Mouse (Mus musculus): Measurements from ENCODE around the gene Igf2r. TPM values are rescaled to one million over a fixed set of nuclear protein-coding genes. Genes with fewer than 3 reads are reported as not detected.

The Igf2r gene
- polyA plus RNA-seq, 1 experiment from 2014 or later = 38.6 TPM

- H3K4me3 ChIP-seq (replicated peaks; ENCODE audit: low read length) = no peak overlapping the region
- WGBS = 67% methylated on average over 13 of the region's 13 CpGs
- H3K9me3 ChIP-seq (replicated peaks; ENCODE audit: control insufficient read depth, low read length) = no peaks in the 10 kb centered on the region
- no peaks in the 10 kb centered on the region for H3K36me3 ChIP-seq (ENCODE audit: control insufficient read depth, insufficient read depth, low read length)
- ATAC-seq (ENCODE audit: insufficient read depth, low FRiP score) = peak; percentile 52; the same call in 1 of the 2 replicates
- no peak overlapping the region for H3K9ac ChIP-seq (ENCODE audit: low read length)
- no peaks in the 10 kb centered on the region for H3K4me1 ChIP-seq (ENCODE audit: control insufficient read depth, insufficient read depth, low read length)
- no peak overlapping the region for H3K27ac ChIP-seq (ENCODE audit: low read length)
- no peak overlapping the region for H3K4me2 ChIP-seq (ENCODE audit: low read depth, low read length)
- H3K27me3 ChIP-seq (ENCODE audit: control insufficient read depth, insufficient read depth, low read length) = no peaks in the 10 kb centered on the region
Measured at GRCm38 (mm10) chr17:12660572-12661260, 108.7 kb downstream of the Igf2r start.

- no peak overlapping the region for H3K4me3 ChIP-seq (replicated peaks; ENCODE audit: low read length)
- no peaks in the 10 kb centered on the region for H3K27me3 ChIP-seq (ENCODE audit: control insufficient read depth, insufficient read depth, low read length)
- H3K9ac ChIP-seq (ENCODE audit: low read length) = no peak overlapping the region
- no peak for ATAC-seq (ENCODE audit: insufficient read depth, low FRiP score)
- no peaks in the 10 kb centered on the region for H3K9me3 ChIP-seq (replicated peaks; ENCODE audit: control insufficient read depth, low read length)
- no peak overlapping the region for H3K27ac ChIP-seq (ENCODE audit: low read length)
- no peaks in the 10 kb centered on the region for H3K4me1 ChIP-seq (ENCODE audit: control insufficient read depth, insufficient read depth, low read length)
- no peaks in the 10 kb centered on the region for H3K36me3 ChIP-seq (ENCODE audit: control insufficient read depth, insufficient read depth, low read length)
- 81% methylated on average over 10 of the region's 10 CpGs for WGBS
- no peak overlapping the region for H3K4me2 ChIP-seq (ENCODE audit: low read depth, low read length)
Measured at GRCm38 (mm10) chr17:12659233-12659632, 110.2 kb downstream of the Igf2r start.

- Histone ChIP-seq H3K4me1 (ENCODE audit: control insufficient read depth, insufficient read depth, low read length) (no peaks in the 10 kb centered on the region), H3K4me2 (ENCODE audit: low read depth, low read length) (no peak overlapping the region), H3K9me3 (replicated peaks; ENCODE audit: control insufficient read depth, low read length) (no peaks in the 10 kb centered on the region), H3K36me3 (ENCODE audit: control insufficient read depth, insufficient read depth, low read length) (no peaks in the 10 kb centered on the region), H3K27me3 (ENCODE audit: control insufficient read depth, insufficient read depth, low read length) (no peaks in the 10 kb centered on the region), H3K9ac (ENCODE audit: low read length) (no peak overlapping the region), H3K4me3 (replicated peaks; ENCODE audit: low read length) (no peak overlapping the region), H3K27ac (ENCODE audit: low read length) (no peak overlapping the region)
- ATAC-seq (ENCODE audit: insufficient read depth, low FRiP score) = no peak
- WGBS = 78% methylated on average over 7 of the region's 7 CpGs
Measured at GRCm38 (mm10) chr17:12658784-12659183, 110.7 kb downstream of the Igf2r start.

GRCm38 (mm10) chr17:12655826-12656225 lies 113.6 kb downstream of the Igf2r start:
- H3K4me3 ChIP-seq (replicated peaks; ENCODE audit: low read length) = no peak overlapping the region
- no peaks in the 10 kb centered on the region for H3K4me1 ChIP-seq (ENCODE audit: control insufficient read depth, insufficient read depth, low read length)
- H3K9me3 ChIP-seq (replicated peaks; ENCODE audit: control insufficient read depth, low read length) = no peaks in the 10 kb centered on the region
- H3K9ac ChIP-seq (ENCODE audit: low read length) = no peak overlapping the region
- H3K27me3 ChIP-seq (ENCODE audit: control insufficient read depth, insufficient read depth, low read length) = no peaks in the 10 kb centered on the region
- H3K4me2 ChIP-seq (ENCODE audit: low read depth, low read length) = no peak overlapping the region
- H3K36me3 ChIP-seq (ENCODE audit: control insufficient read depth, insufficient read depth, low read length) = no peaks in the 10 kb centered on the region
- no peak overlapping the region for H3K27ac ChIP-seq (ENCODE audit: low read length)
- no peak for ATAC-seq (ENCODE audit: insufficient read depth, low FRiP score)
- WGBS = 66% methylated on average over 7 of the region's 7 CpGs

- H3K4me2 ChIP-seq (ENCODE audit: low read depth, low read length) = no peak overlapping the region
- 77% methylated on average over 3 of the region's 3 CpGs for WGBS
- no peaks in the 10 kb centered on the region for H3K27me3 ChIP-seq (ENCODE audit: control insufficient read depth, insufficient read depth, low read length)
- no peaks in the 10 kb centered on the region for H3K9me3 ChIP-seq (replicated peaks; ENCODE audit: control insufficient read depth, low read length)
- no peak overlapping the region for H3K9ac ChIP-seq (ENCODE audit: low read length)
- no peaks in the 10 kb centered on the region for H3K36me3 ChIP-seq (ENCODE audit: control insufficient read depth, insufficient read depth, low read length)
- no peak overlapping the region for H3K4me3 ChIP-seq (replicated peaks; ENCODE audit: low read length)
- ATAC-seq (ENCODE audit: insufficient read depth, low FRiP score) = no peak
- H3K4me1 ChIP-seq (ENCODE audit: control insufficient read depth, insufficient read depth, low read length) = no peaks in the 10 kb centered on the region
- no peak overlapping the region for H3K27ac ChIP-seq (ENCODE audit: low read length)
Measured at GRCm38 (mm10) chr17:12654061-12654460, 115.4 kb downstream of the Igf2r start.

GRCm38 (mm10) chr17:12652604-12653003 lies 116.9 kb downstream of the Igf2r start:
- Histone ChIP-seq H3K9ac (ENCODE audit: low read length) (no peak overlapping the region), H3K27me3 (ENCODE audit: control insufficient read depth, insufficient read depth, low read length) (no peaks in the 10 kb centered on the region), H3K36me3 (ENCODE audit: control insufficient read depth, insufficient read depth, low read length) (no peaks in the 10 kb centered on the region), H3K27ac (ENCODE audit: low read length) (no peak overlapping the region), H3K4me3 (replicated peaks; ENCODE audit: low read length) (no peak overlapping the region), H3K4me2 (ENCODE audit: low read depth, low read length) (no peak overlapping the region), H3K9me3 (replicated peaks; ENCODE audit: control insufficient read depth, low read length) (no peaks in the 10 kb centered on the region), H3K4me1 (ENCODE audit: control insufficient read depth, insufficient read depth, low read length) (no peaks in the 10 kb centered on the region)
- ATAC-seq (ENCODE audit: insufficient read depth, low FRiP score) = no peak
- 91% methylated on average over 11 of the region's 11 CpGs for WGBS

- H3K4me3 ChIP-seq (replicated peaks; ENCODE audit: low read length) = no peak overlapping the region
- WGBS = 83% methylated on average over 5 of the region's 5 CpGs
- no peak overlapping the region for H3K9ac ChIP-seq (ENCODE audit: low read length)
- no peak for ATAC-seq (ENCODE audit: insufficient read depth, low FRiP score)
- H3K9me3 ChIP-seq (replicated peaks; ENCODE audit: control insufficient read depth, low read length) = no peaks in the 10 kb centered on the region
- no peak overlapping the region for H3K4me2 ChIP-seq (ENCODE audit: low read depth, low read length)
- no peaks in the 10 kb centered on the region for H3K36me3 ChIP-seq (ENCODE audit: control insufficient read depth, insufficient read depth, low read length)
- no peak overlapping the region for H3K27ac ChIP-seq (ENCODE audit: low read length)
- no peaks in the 10 kb centered on the region for H3K27me3 ChIP-seq (ENCODE audit: control insufficient read depth, insufficient read depth, low read length)
- no peaks in the 10 kb centered on the region for H3K4me1 ChIP-seq (ENCODE audit: control insufficient read depth, insufficient read depth, low read length)
Measured at GRCm38 (mm10) chr17:12645461-12645860, 124.0 kb downstream of the Igf2r start.

- Histone ChIP-seq H3K9ac (ENCODE audit: low read length) (no peak overlapping the region), H3K36me3 (ENCODE audit: control insufficient read depth, insufficient read depth, low read length) (no peaks in the 10 kb centered on the region), H3K4me2 (ENCODE audit: low read depth, low read length) (no peak overlapping the region), H3K9me3 (replicated peaks; ENCODE audit: control insufficient read depth, low read length) (peaks cover 3% of the 10 kb centered on the region; the same call in 1 of the 2 replicates), H3K27ac (ENCODE audit: low read length) (no peak overlapping the region), H3K27me3 (ENCODE audit: control insufficient read depth, insufficient read depth, low read length) (no peaks in the 10 kb centered on the region), H3K4me3 (replicated peaks; ENCODE audit: low read length) (no peak overlapping the region), H3K4me1 (ENCODE audit: control insufficient read depth, insufficient read depth, low read length) (no peaks in the 10 kb centered on the region)
- 70% methylated on average over 4 of the region's 4 CpGs for WGBS
- ATAC-seq (ENCODE audit: insufficient read depth, low FRiP score) = no peak
Measured at GRCm38 (mm10) chr17:12641087-12641486, 128.4 kb downstream of the Igf2r start.

- no peak for ATAC-seq (ENCODE audit: insufficient read depth, low FRiP score)
- no peak overlapping the region for H3K4me3 ChIP-seq (replicated peaks; ENCODE audit: low read length)
- WGBS = 93% methylated on average over 3 of the region's 3 CpGs
Measured at GRCm38 (mm10) chr17:12639585-12639984, 129.9 kb downstream of the Igf2r start.

More at GRCm38 (mm10) chr17:12639585-12639984, 129.9 kb downstream of the Igf2r start:
- Histone ChIP-seq H3K4me1 (ENCODE audit: control insufficient read depth, insufficient read depth, low read length) (no peaks in the 10 kb centered on the region), H3K27me3 (ENCODE audit: control insufficient read depth, insufficient read depth, low read length) (no peaks in the 10 kb centered on the region), H3K9me3 (replicated peaks; ENCODE audit: control insufficient read depth, low read length) (peaks cover 3% of the 10 kb centered on the region; the same call in 1 of the 2 replicates), H3K36me3 (ENCODE audit: control insufficient read depth, insufficient read depth, low read length) (no peaks in the 10 kb centered on the region), H3K4me2 (ENCODE audit: low read depth, low read length) (no peak overlapping the region), H3K27ac (ENCODE audit: low read length) (no peak overlapping the region), H3K9ac (ENCODE audit: low read length) (no peak overlapping the region)
